Mouse (Mus musculus) small intestine, adult 2 months (tissue): ENCODE measurements around the gene Cbx5.

ENCODE experiments used
- CTCF ChIP-seq: fragments of 200-500 bp; IDR thresholded peaks from 2 replicates; pipeline ENCODE4 v1.5.1; 2012; ENCODE audit warnings: low read depth, mild to moderate bottlenecking, control low read depth, inconsistent platforms, low read length, moderate library complexity, mixed read lengths; ENCODE audit not compliant: insufficient replicate concordance, insufficient read length; ENCODE audit errors: extremely low read depth
- POLR2A ChIP-seq: fragments of 200-500 bp; IDR thresholded peaks from 2 replicates; pipeline ENCODE4 v1.6.1; 2012; ENCODE audit warnings: low read depth, mild to moderate bottlenecking, control low read depth, inconsistent platforms, low read length, moderate library complexity

GRCm38 (mm10) chr15:103196835-103197234 is 42.8 kb downstream of the Cbx5 start:
- no peak for TF ChIP-seq CTCF
- no peak for TF ChIP-seq POLR2A
